8 mouse cellular contexts compared by ENCODE assay signal in genomic region chr5:111178324-111179076, GRCm38 (mm10).
DNase-seq lines count a peak whose midpoint lies in the region; ATAC-seq and TF ChIP-seq lines count a peak whose summit lies in the region.

No protein-coding gene starts in this region.

- peak overlapping the region; percentile 19; the same call in 1 of the 2 replicates for H3K4me3 ChIP-seq in left cerebral cortex, adult 2 months
- H3K4me3 ChIP-seq in heart, embryonic 11.5 days (ENCODE audit: low read depth, low read length), result no peak overlapping the region
- H3K4me3 ChIP-seq in kidney, embryonic 15.5 days (replicated peaks), result peak overlapping the region; percentile 15
- H3K4me3 ChIP-seq in small intestine, adult 2 months (ENCODE audit: low read depth, low read length), result peak overlapping the region; percentile 39

- WGBS in heart, embryonic 11.5 days (ENCODE audit: insufficient replicate concordance), result 53% methylated on average over 21 of the region's 21 CpGs
- WGBS in kidney, embryonic 15.5 days, result 14% methylated on average over 21 of the region's 21 CpGs
- 50% methylated on average over 21 of the region's 21 CpGs for whole genome bisulfite sequencing in small intestine, adult 2 months

- no peak for TF ChIP-seq POLR2A in small intestine, adult 2 months (IDR thresholded peaks at IDR 0.05; ENCODE audit: low read depth, low read length)

- no peaks in the 10 kb centered on the region for H3K36me3 ChIP-seq in heart, embryonic 11.5 days (ENCODE audit: control insufficient read depth, insufficient read depth, low read length)
- H3K36me3 ChIP-seq in kidney, embryonic 15.5 days, result peaks cover 6% of the 10 kb centered on the region; the same call in 1 of the 2 replicates
- H3K36me3 ChIP-seq in small intestine, adult 2 months (ENCODE audit: control insufficient read depth, insufficient read depth, low read length), result no peaks in the 10 kb centered on the region

- TF ChIP-seq CTCF in left cerebral cortex, adult 2 months (IDR thresholded peaks at IDR 0.05), result no peak
- TF ChIP-seq CTCF in small intestine, adult 2 months (IDR thresholded peaks at IDR 0.05; ENCODE audit: extremely low read depth, insufficient read length, insufficient replicate concordance, low read depth, low read length), result no peak

- peak overlapping the region; percentile 36; the same call in 1 of the 2 replicates for H3K27ac ChIP-seq in left cerebral cortex, adult 2 months
- 0 out of 2 replicates have a peak overlapping the region, but pooled peaks have one; percentile 15 for H3K27ac ChIP-seq in heart, embryonic 11.5 days (ENCODE audit: low read depth, low read length)
- H3K27ac ChIP-seq in kidney, embryonic 15.5 days, result peak overlapping the region; percentile 89
- peak overlapping the region; percentile 65 for H3K27ac ChIP-seq in small intestine, adult 2 months (ENCODE audit: insufficient read depth, low read depth, low read length)

- H3K4me1 ChIP-seq in heart, embryonic 11.5 days (ENCODE audit: control insufficient read depth, insufficient read depth, low read length), result peaks cover 6% of the 10 kb centered on the region
- peaks cover 77% of the 10 kb centered on the region for H3K4me1 ChIP-seq in kidney, embryonic 15.5 days
- peaks cover 17% of the 10 kb centered on the region for H3K4me1 ChIP-seq in small intestine, adult 2 months (ENCODE audit: control insufficient read depth, insufficient read depth, insufficient read length, low read length)

- H3K9ac ChIP-seq in heart, embryonic 11.5 days (ENCODE audit: low read depth, low read length), result no peak overlapping the region
- H3K9ac ChIP-seq in kidney, embryonic 15.5 days, result no peak overlapping the region; the same call in 1 of the 2 replicates

- no peak for DNase-seq in left cerebral cortex, adult 2 months (ENCODE audit: extremely low spot score in 1 of 2, low spot score in 2 of 2)
- DNase-seq in left cerebral cortex, adult 8-10 months (ENCODE audit: low spot score in 2 of 2), result no peak
- DNase-seq in lung, postnatal 14 days, result peak; percentile 63
- DNase-seq in ovary, postnatal 36 days (ENCODE audit: low spot score), result no peak
- DNase-seq in ovary, postnatal 10 days (ENCODE audit: low spot score), result no peak

- H3K9me3 ChIP-seq in heart, embryonic 11.5 days (replicated peaks; ENCODE audit: control insufficient read depth, low read length), result no peaks in the 10 kb centered on the region
- no peaks in the 10 kb centered on the region for H3K9me3 ChIP-seq in kidney, embryonic 15.5 days (replicated peaks)

- ATAC-seq in heart, embryonic 11.5 days (replicated peaks; ENCODE audit: insufficient number of reproducible peaks, low FRiP score, low TSS enrichment), result no peak
- peak; percentile 73 for ATAC-seq in kidney, embryonic 15.5 days (replicated peaks; ENCODE audit: low FRiP score)

- no peaks in the 10 kb centered on the region for H3K27me3 ChIP-seq in heart, embryonic 11.5 days (ENCODE audit: control insufficient read depth, insufficient read depth, low read length)
- no peaks in the 10 kb centered on the region for H3K27me3 ChIP-seq in kidney, embryonic 15.5 days
- H3K27me3 ChIP-seq in small intestine, adult 2 months (ENCODE audit: control insufficient read depth, insufficient read depth, low read length), result no peaks in the 10 kb centered on the region

- H3K4me2 ChIP-seq in heart, embryonic 11.5 days, result no peak overlapping the region; the same call in 1 of the 2 replicates
- peak overlapping the region; percentile 46 for H3K4me2 ChIP-seq in kidney, embryonic 15.5 days

- intact Hi-C loops in left cerebral cortex, adult 2 months (cut with DNase I), result no loop called here

Comparison
In these comparisons a context has a peak if more than half of its experiments do, and no peak if none do; other contexts are left out.
1. H3K27ac ChIP-seq: peak in every context shown above with its lines; median percentile 89 in kidney, embryonic 15.5 days; 65 in small intestine, adult 2 months; 36 in left cerebral cortex, adult 2 months; 15 in heart, embryonic 11.5 days.